Mouse (Mus musculus): ENCODE results near the gene Chst11.

DNA sequence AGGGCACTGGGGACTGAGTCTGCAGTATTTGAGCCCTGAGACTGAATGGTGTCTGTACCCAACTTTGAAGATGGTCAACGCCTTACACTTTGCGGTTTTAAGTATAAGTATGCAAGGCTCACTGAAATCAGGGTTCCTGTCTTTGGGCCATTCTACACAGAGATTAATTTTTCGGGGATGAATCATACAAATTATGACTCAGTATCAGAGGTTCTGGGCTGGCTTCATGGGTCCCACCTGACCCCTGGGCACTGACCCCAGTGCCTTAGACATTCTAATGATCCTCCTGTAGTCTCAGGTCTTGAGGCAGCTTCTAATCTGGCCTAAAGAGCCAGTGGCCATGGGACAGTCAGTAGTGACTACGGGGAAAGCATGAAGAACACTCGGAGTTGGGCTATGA, 203.8 kb downstream of the Chst11 start:
- TF ChIP-seq CTCF (IDR thresholded peaks at IDR 0.05; ENCODE audit: low read depth, low read length) (no peak), POLR2A (IDR thresholded peaks at IDR 0.05; ENCODE audit: extremely low read depth, insufficient read depth, low read length) (no peak)

Measured in liver, adult 2 months (tissue).